ENCODE assay signal across 8 mouse cellular contexts in the genomic region with DNA sequence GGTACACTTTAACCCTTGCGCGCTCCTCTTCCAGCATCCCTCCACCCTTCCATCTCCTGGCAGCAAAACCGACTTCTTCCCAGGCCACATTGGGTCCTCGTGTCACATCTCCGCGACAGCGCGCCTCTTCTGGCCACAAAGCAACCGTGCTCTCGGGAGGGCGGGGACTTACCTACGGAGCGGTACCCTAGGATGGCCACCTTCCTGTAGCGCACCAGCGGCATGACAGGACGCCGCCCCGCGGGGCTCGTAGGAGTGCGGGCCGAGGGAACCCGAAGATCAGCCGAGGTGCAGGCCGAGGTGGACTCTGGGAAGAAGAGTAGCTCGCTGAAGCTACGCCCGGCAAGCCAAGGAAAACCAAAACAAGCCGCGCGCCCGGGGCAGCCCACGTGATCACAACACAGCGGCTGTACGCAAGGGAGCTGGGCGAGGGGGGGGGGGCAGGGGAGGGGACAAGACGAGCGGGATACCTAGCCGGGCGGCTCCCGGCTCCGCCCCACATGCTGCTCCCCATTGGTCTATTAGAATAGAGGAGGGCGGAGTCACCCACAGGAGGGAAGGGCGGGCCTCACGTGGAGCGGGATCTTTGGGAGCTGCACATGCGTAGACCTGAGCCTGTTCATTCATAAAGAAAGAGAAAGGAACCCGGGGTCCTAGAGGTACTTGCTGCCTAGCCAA. TPM values are rescaled to one million over a fixed set of nuclear protein-coding genes. Genes with fewer than 3 reads are reported as not detected.
A peak's percentile ranks its signal among the peaks of the same experiment; 100 is the strongest.
DNase-seq lines count a peak whose midpoint lies in the region; ATAC-seq lines count a peak whose summit lies in the region.

No protein-coding gene starts in this region.

- peaks cover 8% of the 10 kb centered on the region for H3K36me3 ChIP-seq in hindbrain, embryonic 10.5 days

- no peaks in the 10 kb centered on the region for H3K27me3 ChIP-seq in hindbrain, embryonic 10.5 days (ENCODE audit: insufficient read depth, poor library complexity, severe bottlenecking)

- H3K4me3 ChIP-seq in hindbrain, embryonic 10.5 days = peak overlapping the region; percentile 79

- H3K4me1 ChIP-seq in hindbrain, embryonic 10.5 days (replicated peaks) = peaks cover 25% of the 10 kb centered on the region

- ATAC-seq in frontal cortex, adult (ENCODE audit: low TSS enrichment) = peak; percentile 96

- peak; percentile 99 for DNase-seq in Muller cell, postnatal 12 days (ENCODE audit: inconsistent ontology term)
- DNase-seq in cerebellum, adult 9-10 months = peak; percentile 98
- peak; percentile 98 for DNase-seq in hindbrain, embryonic 10.5 days (ENCODE audit: low spot score)
- peak; percentile 80 to 81 for DNase-seq in layer of hippocampus, postnatal 10 days (ENCODE audit: low spot score in 2 of 2)
- DNase-seq in lung, postnatal 10 days = peak; percentile 97
- peak; percentile 91 for DNase-seq in ovary, postnatal 36 days (ENCODE audit: low spot score)
- DNase-seq in thymus, postnatal 25 days = peak; percentile 92

- peak overlapping the region; percentile 90 for H3K27ac ChIP-seq in hindbrain, embryonic 10.5 days

- WGBS in hindbrain, embryonic 10.5 days = under 1% methylated on average over 48 of the region's 48 CpGs

- no peaks in the 10 kb centered on the region for H3K9me3 ChIP-seq in hindbrain, embryonic 10.5 days

RNA-seq across cellular contexts. Expression of gene Kmt2d, which starts 10.1 kb away (rescaled TPM):
- polyA plus RNA-seq in hindbrain, embryonic 10.5 days (2016; fragmentation: Nextera tagmentation; extraction: Ambion mirVana) = 10.2 and 11.2 TPM in 2 replicates
- total RNA-seq in layer of hippocampus, postnatal 10 days (2021) = 10 to 100 TPM; 71.4 to 77.3 TPM

RNA-seq across cellular contexts. Expression of gene Rhebl1, which starts 13.2 kb away (rescaled TPM):
- polyA plus RNA-seq in hindbrain, embryonic 10.5 days (2016; fragmentation: Nextera tagmentation; extraction: Ambion mirVana) = 21.0 and 25.7 TPM in 2 replicates
- total RNA-seq in layer of hippocampus, postnatal 10 days (2021) = 10 to 100 TPM in 1 of 2 experiments, 1 to 10 TPM in 1; 8.8 to 13.0 TPM

RNA-seq across cellular contexts. Expression of gene Dhh, which starts 17.2 kb away (rescaled TPM):
- 0.42 and 0.46 TPM in 2 replicates for polyA plus RNA-seq in hindbrain, embryonic 10.5 days (2016; fragmentation: Nextera tagmentation; extraction: Ambion mirVana)
- total RNA-seq in layer of hippocampus, postnatal 10 days (2021) = under 1 TPM; 0.36 to 0.57 TPM

RNA-seq across cellular contexts. Expression of gene Lmbr1l, which starts 36.9 kb away (rescaled TPM):
- 22.3 and 25.5 TPM in 2 replicates for polyA plus RNA-seq in hindbrain, embryonic 10.5 days (2016; fragmentation: Nextera tagmentation; extraction: Ambion mirVana)
- total RNA-seq in layer of hippocampus, postnatal 10 days (2021) = 10 to 100 TPM; 17.2 to 27.3 TPM

RNA-seq across cellular contexts. Expression of gene Prkag1, which starts 49.8 kb away (rescaled TPM):
- 88.7 and 89.0 TPM in 2 replicates for polyA plus RNA-seq in hindbrain, embryonic 10.5 days (2016; fragmentation: Nextera tagmentation; extraction: Ambion mirVana)
- total RNA-seq in layer of hippocampus, postnatal 10 days (2021) = 10 to 100 TPM; 39.3 to 41.0 TPM

Comparison
In these comparisons a context has a peak if more than half of its experiments do, and no peak if none do; other contexts are left out.
1. Peak in every context shown above with its lines: DNase-seq, ATAC-seq, H3K4me3 ChIP-seq and H3K27ac ChIP-seq.